Mouse (Mus musculus) intestine, embryonic 16.5 days (tissue): ENCODE measurements at regions not wholly inside any gene's neighbourhood (a gene's known extent, or its start where the extent isn't known, plus 50 kb on each side); places are given as distances from the start of the nearest gene placed in this dataset.

Source experiments
- ATAC-seq: fragments of 200-750 bp; cut with Nextera tagmentation; 2 replicates; pipeline ENCODE4 v1.8.0; 2017; ENCODE audit warnings: moderate TSS enrichment, moderate library complexity
- H3K27ac ChIP-seq: fragments of 300-500 bp; sonication (generic); 2 replicates; pipeline ENCODE4 v1.5.1; 2014; ENCODE audit warnings: mild to moderate bottlenecking, low read length
- H3K27me3 ChIP-seq: fragments of 300-500 bp; sonication (generic); replicated peaks from 2 replicates; pipeline ENCODE4 v1.6.1; 2014; ENCODE audit warnings: low read length, control low read depth, mixed read lengths; ENCODE audit not compliant: control insufficient read depth, insufficient read depth
- H3K36me3 ChIP-seq: fragments of 300-500 bp; sonication (generic); 2 replicates; pipeline ENCODE4 v1.6.1; 2014; ENCODE audit warnings: low read length, control low read depth; ENCODE audit not compliant: control insufficient read depth, insufficient read depth
- H3K4me1 ChIP-seq: fragments of 300-500 bp; sonication (generic); 2 replicates; pipeline ENCODE4 v1.6.1; 2014; ENCODE audit warnings: low read length, control low read depth, mixed read lengths; ENCODE audit not compliant: control insufficient read depth, insufficient read depth
- H3K4me2 ChIP-seq: fragments of 300-500 bp; sonication (generic); 2 replicates; pipeline ENCODE4 v1.6.1; 2014; ENCODE audit warnings: low read depth, low read length, control low read depth
- H3K4me3 ChIP-seq: fragments of 300-500 bp; sonication (generic); 2 replicates; pipeline ENCODE4 v1.5.1; 2014; ENCODE audit warnings: mild to moderate bottlenecking, low read length
- H3K9ac ChIP-seq: fragments of 300-500 bp; sonication (generic); 2 replicates; pipeline ENCODE4 v1.6.1; 2014; ENCODE audit warnings: low read depth, low read length
- H3K9me3 ChIP-seq: fragments of 300-500 bp; sonication (generic); 2 replicates; pipeline ENCODE4 v1.6.1; 2016; ENCODE audit warnings: low read length, control low read depth; ENCODE audit not compliant: control insufficient read depth
- WGBS: fragments of 180-500 bp; shearing (Covaris S2); extraction: QIAGEN DNeasy Blood & Tissue Kit; methylation state at CpG from one replicate; pipeline ENCODE4 v1.1.7; 2014; 5-methylcytosine and 5-hydroxymethylcytosine counted together

DNA sequence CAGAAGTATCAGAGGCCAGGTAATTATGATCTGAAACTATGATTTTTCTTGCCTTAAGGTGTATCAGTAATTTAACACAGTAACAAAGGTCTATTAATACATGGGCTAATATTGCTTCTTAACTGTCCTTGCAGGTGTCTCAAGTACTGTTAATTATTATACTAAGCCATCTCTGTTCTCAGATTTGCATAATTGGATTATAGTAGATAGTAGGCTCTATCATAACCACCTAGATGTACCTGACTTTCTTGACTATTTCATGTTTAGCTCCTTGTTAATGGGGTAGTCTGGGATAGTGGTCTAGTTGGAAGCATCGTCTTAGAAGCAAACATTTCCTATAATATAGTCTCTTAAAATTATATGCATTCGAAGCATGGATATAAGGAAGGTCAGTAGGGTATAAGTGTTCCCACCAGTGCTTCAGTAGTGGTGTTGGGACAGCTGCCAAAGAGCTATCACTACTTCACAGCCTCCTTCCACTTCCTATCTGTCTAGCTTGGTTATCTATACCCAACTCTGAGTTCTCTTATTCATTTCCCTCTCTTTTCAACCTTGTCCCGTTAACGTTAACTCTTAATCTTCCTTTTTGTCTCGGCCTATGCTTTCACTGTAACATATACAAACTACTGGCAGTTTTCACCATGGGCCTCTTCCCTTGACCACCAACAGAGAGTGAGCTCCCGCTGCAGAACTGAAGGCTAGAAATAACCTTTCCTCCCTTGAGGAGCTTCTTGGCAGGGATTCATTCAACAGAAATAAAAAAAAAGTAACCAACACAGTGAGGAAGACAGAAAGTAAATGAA lies 630.9 kb upstream of the Lcorl start:
- WGBS, result 57% methylated on average over 6 of the region's 6 CpGs
- no peaks in the 10 kb centered on the region for H3K36me3 ChIP-seq
- H3K4me2 ChIP-seq, result no peak overlapping the region
- no peak overlapping the region for H3K4me3 ChIP-seq
- no peak overlapping the region for H3K27ac ChIP-seq
- H3K4me1 ChIP-seq, result no peaks in the 10 kb centered on the region
- no peak for ATAC-seq
- no peaks in the 10 kb centered on the region for H3K27me3 ChIP-seq
- H3K9me3 ChIP-seq, result no peaks in the 10 kb centered on the region
- H3K9ac ChIP-seq, result no peak overlapping the region

DNA sequence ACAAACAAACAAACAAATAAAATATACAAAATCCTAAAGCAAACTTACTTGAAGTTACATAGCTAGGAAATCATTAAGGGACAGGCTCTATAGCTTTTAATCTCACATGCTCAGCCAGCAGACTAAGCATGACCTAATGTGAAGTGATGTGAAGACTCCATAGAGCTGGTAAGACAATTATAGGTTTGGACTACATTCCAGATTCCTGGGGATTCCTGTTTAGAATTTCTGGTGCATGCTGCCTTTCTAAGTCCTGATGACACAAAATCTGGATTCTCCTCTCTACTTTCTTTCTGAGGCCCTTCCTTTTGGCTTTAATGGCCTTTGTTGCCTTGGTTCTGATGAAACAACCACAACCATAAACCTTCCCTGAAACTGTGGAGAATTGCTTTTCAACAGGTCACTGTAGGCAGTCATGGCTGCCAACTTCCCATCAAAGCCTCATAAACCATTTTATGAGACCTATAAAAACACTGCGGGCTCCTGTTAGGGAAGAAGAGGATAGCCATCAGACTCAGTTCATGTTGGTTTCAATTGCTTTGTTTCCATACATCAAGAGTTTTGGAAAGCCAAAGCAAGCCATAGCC lies 629.4 kb upstream of the Lcorl start:
- peak; percentile 62 for ATAC-seq
- whole genome bisulfite sequencing, result 30% methylated on average over 1 of the region's 1 CpGs
- Histone ChIP-seq H3K4me1 (no peaks in the 10 kb centered on the region), H3K27ac (no peak overlapping the region), H3K4me2 (no peak overlapping the region), H3K36me3 (no peaks in the 10 kb centered on the region), H3K9ac (no peak overlapping the region), H3K9me3 (no peaks in the 10 kb centered on the region), H3K4me3 (no peak overlapping the region), H3K27me3 (no peaks in the 10 kb centered on the region)

DNA sequence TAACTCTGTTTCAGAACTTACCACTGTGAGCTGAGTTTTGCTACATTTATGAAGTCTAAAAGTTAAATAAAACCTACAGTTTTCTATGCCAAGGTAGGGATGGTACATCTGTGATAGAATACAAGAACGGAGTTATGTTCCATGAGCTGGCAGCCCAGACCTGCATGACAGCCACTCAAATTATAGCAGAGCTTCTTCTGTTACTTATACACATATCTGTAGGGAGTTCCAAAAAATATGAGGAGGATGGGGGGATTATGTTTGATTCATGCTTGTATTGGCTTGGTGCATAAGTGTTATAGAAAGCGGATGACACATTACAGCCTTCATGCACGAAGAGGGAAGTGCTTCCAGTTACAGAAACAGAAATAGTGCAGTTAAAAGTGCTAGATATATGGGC lies 598.9 kb upstream of the Lcorl start:
- H3K9me3 ChIP-seq, result no peaks in the 10 kb centered on the region
- no peak overlapping the region for H3K27ac ChIP-seq
- no peaks in the 10 kb centered on the region for H3K36me3 ChIP-seq
- no peak for ATAC-seq
- H3K4me1 ChIP-seq, result no peaks in the 10 kb centered on the region
- H3K27me3 ChIP-seq, result no peaks in the 10 kb centered on the region
- no peak overlapping the region for H3K4me3 ChIP-seq
- 76% methylated on average over 3 of the region's 3 CpGs for WGBS
- no peak overlapping the region for H3K4me2 ChIP-seq
- H3K9ac ChIP-seq, result no peak overlapping the region

DNA sequence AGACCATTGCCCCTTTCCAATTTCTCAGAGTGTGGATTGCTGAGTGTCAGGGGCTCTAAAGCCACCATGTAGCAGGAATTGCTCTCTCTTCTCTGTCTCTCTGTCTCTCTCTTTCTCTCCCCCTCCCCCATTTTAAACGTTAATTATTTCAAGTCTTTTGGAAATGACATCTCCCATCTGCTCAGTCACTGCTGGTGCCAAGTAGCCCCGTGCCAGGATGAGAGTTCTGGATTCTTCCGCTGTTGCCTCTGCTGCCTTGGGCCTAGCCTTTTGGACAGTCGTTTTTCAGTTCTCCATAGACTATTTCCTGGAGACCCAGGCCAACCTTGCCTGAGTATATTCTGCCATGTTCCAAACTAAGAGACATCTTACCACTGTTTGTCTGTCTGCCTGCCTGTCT lies 590.9 kb upstream of the Lcorl start:
- no peak for ATAC-seq
- no peak overlapping the region for H3K4me3 ChIP-seq
- no peaks in the 10 kb centered on the region for H3K9me3 ChIP-seq
- H3K4me1 ChIP-seq, result peaks cover 6% of the 10 kb centered on the region; the same call in 1 of the 2 replicates
- no peaks in the 10 kb centered on the region for H3K36me3 ChIP-seq
- H3K4me2 ChIP-seq, result no peak overlapping the region
- H3K27ac ChIP-seq, result no peak overlapping the region
- 70% methylated on average over 4 of the region's 4 CpGs for WGBS
- H3K27me3 ChIP-seq, result no peaks in the 10 kb centered on the region
- no peak overlapping the region for H3K9ac ChIP-seq

DNA sequence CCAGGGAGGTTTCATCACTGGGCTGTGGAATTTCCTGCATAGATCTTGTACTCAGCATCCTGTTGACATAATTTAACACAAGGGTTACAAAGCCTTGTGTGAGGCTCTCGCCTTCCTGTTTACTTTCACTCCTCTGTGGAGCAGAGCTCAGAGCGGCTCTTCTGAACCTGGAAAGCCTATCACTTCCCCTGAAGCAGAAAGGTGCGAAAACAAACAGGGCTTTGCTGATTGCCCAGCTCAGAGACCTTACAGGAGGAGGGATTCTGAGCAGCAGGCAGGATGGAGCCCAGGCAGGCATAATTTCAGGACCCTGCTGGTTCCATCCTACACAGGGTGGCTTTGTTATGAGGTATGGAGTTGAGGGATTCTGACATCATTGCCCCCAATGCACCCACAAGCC lies 588.4 kb upstream of the Lcorl start:
- H3K4me3 ChIP-seq, result no peak overlapping the region
- H3K27me3 ChIP-seq, result no peaks in the 10 kb centered on the region
- no peak overlapping the region for H3K9ac ChIP-seq
- no peaks in the 10 kb centered on the region for H3K9me3 ChIP-seq
- no peak overlapping the region for H3K4me2 ChIP-seq
- 30% methylated on average over 3 of the region's 3 CpGs for whole genome bisulfite sequencing
- H3K4me1 ChIP-seq, result peaks cover 6% of the 10 kb centered on the region; the same call in 1 of the 2 replicates
- H3K27ac ChIP-seq, result no peak overlapping the region
- ATAC-seq, result peak; percentile 58; the same call in 1 of the 2 replicates
- H3K36me3 ChIP-seq, result no peaks in the 10 kb centered on the region

DNA sequence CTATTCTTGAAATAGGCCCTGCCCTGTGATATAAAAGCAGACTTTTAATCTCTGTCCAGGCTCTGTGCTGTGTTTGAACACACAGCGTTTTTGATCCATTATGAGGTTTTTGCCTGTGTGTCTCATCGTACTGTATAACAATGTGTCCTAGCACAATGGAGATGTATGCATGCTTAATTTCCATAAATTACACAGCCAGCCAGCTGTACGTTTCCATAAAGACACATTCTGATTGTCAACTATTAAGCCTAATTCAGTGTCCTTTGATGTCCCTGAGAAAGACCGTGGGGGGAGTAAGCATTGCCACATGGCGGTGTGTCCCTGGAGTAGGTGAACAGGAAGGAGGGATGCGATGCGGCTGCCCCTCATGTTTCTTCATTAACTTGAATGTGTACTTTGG lies 587.7 kb upstream of the Lcorl start:
- Histone ChIP-seq H3K27ac (no peak overlapping the region), H3K4me2 (no peak overlapping the region), H3K9me3 (no peaks in the 10 kb centered on the region), H3K4me1 (peaks cover 6% of the 10 kb centered on the region; the same call in 1 of the 2 replicates), H3K27me3 (no peaks in the 10 kb centered on the region), H3K9ac (no peak overlapping the region), H3K4me3 (no peak overlapping the region), H3K36me3 (no peaks in the 10 kb centered on the region)
- WGBS, result 37% methylated on average over 7 of the region's 7 CpGs
- no peak for ATAC-seq

DNA sequence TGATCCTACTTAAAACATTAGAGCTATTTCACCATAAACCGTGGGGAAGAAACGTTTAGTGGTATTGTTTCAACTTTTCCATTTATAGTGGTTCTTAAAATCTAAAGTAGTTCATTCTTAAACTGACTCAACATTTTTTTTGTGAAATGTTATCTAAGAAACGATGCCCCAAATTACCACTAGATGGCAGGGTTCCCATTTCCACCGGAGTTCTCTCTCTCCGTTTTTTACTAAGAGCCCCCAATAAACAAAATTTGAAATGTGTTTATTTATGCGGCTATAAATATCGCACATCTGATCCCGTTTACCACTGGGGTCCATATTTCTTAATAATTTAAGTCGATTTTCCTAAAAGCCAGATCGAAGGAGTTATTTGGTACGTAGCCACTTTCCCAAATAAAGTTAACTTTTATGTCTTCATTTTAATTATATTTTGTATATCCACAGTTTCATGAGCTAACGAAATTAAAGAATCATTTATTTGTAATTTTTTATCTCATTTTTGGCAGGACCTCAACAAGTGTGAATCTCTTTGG lies 586.5 kb upstream of the Lcorl start:
- Histone ChIP-seq H3K4me2 (no peak overlapping the region), H3K4me3 (no peak overlapping the region), H3K36me3 (no peaks in the 10 kb centered on the region), H3K27ac (no peak overlapping the region), H3K9me3 (no peaks in the 10 kb centered on the region), H3K9ac (no peak overlapping the region), H3K4me1 (peaks cover 6% of the 10 kb centered on the region; the same call in 1 of the 2 replicates), H3K27me3 (no peaks in the 10 kb centered on the region)
- 10% methylated on average over 12 of the region's 12 CpGs for WGBS
- no peak for ATAC-seq

DNA sequence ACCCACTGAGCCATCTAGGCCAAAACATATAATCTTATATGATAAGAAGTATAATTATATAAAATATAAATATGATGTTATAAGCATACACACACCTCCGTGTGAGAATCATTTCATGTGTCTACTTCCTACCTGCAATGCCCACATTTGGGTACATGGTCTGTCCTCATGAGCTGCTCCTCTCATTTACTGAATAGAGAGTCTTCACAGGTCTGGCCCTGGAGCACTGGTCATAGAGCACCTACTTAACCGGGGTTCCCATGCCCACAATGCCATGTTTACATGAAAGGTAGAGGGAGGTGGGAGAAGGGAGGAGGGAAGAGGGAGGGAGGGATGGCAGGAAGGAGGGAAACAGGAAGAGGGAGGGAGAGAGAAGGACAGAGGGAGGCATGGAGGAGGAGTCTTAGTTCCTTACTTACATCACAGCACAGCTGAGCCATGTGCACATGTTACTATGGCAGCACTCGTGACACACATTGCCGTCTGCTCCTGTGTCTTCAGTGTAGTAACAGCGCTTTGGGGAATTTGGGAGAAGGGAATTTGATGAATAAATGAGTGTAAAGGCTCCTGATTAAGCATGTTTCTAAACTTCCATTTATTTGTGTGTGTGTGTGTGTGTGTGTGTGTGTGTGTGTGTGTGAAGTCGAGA lies 585.3 kb upstream of the Lcorl start:
- WGBS, result 80% methylated on average over 6 of the region's 6 CpGs
- H3K27ac ChIP-seq, result no peak overlapping the region
- no peaks in the 10 kb centered on the region for H3K36me3 ChIP-seq
- H3K9me3 ChIP-seq, result no peaks in the 10 kb centered on the region
- H3K9ac ChIP-seq, result no peak overlapping the region
- no peaks in the 10 kb centered on the region for H3K27me3 ChIP-seq
- peaks cover 6% of the 10 kb centered on the region; the same call in 1 of the 2 replicates for H3K4me1 ChIP-seq
- no peak overlapping the region for H3K4me3 ChIP-seq
- no peak overlapping the region for H3K4me2 ChIP-seq
- ATAC-seq, result no peak

DNA sequence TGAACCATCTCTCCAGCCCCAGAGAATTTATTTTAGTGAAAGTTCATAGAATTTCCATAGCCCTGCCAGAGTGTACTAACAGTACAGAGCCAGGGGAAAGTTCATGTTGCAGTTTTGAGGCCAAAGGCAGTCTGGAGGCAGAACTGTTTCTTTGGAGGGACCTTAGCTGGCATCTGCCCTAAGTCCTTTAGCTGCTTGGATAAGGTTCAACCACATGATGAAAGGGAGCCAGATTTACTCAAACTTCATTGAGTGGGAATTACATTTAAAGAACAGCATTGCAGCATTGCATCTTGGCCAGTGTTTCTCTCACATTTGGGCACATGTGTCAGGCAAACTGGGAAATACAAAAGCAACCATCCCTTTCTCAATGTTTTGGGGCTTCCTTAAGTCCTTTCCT lies 584.3 kb upstream of the Lcorl start:
- no peaks in the 10 kb centered on the region for H3K9me3 ChIP-seq
- H3K36me3 ChIP-seq, result no peaks in the 10 kb centered on the region
- ATAC-seq, result no peak
- no peak overlapping the region for H3K4me3 ChIP-seq
- no peak overlapping the region for H3K9ac ChIP-seq
- no peaks in the 10 kb centered on the region for H3K27me3 ChIP-seq
- no peak overlapping the region for H3K4me2 ChIP-seq
- H3K4me1 ChIP-seq, result peaks cover 6% of the 10 kb centered on the region; the same call in 1 of the 2 replicates
- no peak overlapping the region for H3K27ac ChIP-seq
